Mouse (Mus musculus): ENCODE results near the gene Parg.

Parg gene

GRCm38 (mm10) chr14:32323221-32323620, 121.5 kb downstream of the Parg start:
- Histone ChIP-seq H3K27me3 (ENCODE audit: control insufficient read depth, insufficient read depth, low read length, poor library complexity, severe bottlenecking) (no peaks in the 10 kb centered on the region), H3K36me3 (ENCODE audit: control insufficient read depth, insufficient read depth, low read length, poor library complexity, severe bottlenecking) (no peaks in the 10 kb centered on the region)
- no peak for DNase-seq (ENCODE audit: low read depth, low spot score)

DNA sequence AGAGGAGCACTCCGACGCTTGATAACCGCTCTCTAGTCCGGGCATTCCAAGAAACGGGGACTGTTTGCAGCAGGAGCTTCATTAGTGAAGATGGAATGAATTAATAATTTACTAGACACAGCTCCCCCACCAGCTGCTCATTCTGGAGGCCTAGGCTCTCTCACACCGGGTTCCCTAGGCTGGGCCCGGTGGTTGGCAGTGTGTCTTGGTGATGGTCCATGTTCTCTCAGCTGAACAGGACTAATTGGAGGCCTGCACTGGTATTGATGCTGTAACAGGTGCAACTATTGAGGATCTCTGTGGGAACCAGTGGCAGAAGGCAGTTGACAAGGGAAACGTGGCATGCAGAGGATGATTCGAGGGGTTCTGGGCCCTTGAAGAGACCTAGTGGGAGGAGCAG, 125.6 kb downstream of the Parg start:
- DNase-seq (ENCODE audit: low read depth, low spot score) = no peak
- Histone ChIP-seq H3K36me3 (ENCODE audit: control insufficient read depth, insufficient read depth, low read length, poor library complexity, severe bottlenecking) (no peaks in the 10 kb centered on the region), H3K27me3 (ENCODE audit: control insufficient read depth, insufficient read depth, low read length, poor library complexity, severe bottlenecking) (no peaks in the 10 kb centered on the region)

DNA sequence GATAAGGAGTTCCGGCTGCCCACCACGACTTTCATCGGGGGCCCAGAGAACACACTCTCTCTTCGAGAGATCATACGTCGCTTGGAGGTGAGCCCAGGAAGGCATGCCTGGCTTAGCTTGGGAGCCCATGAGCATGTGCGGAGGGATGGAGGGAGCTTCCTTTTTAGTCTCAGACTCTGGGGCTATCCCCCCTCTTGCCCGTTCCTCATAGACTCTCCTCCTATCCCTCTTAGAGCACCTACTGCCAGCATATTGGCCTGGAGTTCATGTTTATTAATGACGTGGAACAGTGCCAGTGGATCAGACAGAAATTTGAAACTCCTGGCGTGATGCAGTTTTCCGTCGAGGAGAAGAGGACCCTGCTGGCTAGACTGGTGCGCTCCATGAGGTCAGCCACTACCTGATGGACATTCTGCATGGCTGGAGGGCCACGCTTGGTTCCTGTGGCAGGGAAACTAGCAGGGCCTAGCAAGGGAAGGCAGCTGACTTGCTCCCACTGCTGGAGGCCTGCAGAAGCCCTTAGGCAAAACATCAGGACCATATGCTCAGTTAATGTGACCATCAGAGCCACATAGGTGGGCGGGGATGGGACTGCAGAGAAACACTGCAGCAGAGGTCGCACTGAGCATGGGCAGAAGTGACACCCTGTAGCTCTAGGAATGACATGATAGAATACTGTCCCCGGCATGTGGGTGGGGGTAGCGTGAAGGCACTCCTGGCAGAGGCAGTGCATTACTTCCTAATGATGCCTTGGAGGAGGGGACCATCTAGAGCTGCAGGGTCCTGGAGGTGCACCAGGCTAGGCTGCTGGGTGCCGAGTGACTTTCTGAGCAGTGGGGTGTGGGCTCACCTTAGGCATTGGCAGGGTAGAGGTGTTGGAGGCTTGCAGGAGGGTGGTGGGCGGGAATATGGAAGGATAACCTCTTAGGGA, 131.0 kb downstream of the Parg start:
- no peaks in the 10 kb centered on the region for H3K36me3 ChIP-seq (ENCODE audit: control insufficient read depth, insufficient read depth, low read length, poor library complexity, severe bottlenecking)
- no peak for DNase-seq (ENCODE audit: low read depth, low spot score)
- H3K27me3 ChIP-seq (ENCODE audit: control insufficient read depth, insufficient read depth, low read length, poor library complexity, severe bottlenecking) = no peaks in the 10 kb centered on the region

DNA sequence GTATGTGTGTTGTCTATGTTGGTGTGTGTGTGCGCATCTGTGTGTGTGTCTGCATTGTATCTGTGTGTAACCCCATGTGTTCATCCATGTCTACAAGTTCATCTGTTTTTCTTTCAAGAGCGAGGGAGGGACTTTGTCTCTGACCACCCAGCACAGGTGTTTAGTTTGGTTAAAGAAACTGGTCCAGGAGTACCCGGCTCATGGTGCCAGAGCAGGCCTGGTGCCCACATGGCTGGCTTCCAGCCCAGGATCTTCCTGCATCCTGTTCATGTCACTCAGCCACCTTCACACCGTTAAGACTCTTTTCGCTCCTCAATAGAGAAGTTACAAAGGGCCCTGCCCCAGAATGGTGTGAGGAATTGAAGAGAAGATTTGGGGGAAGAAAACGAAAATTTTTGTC, 134.3 kb downstream of the Parg start:
- H3K27me3 ChIP-seq (ENCODE audit: control insufficient read depth, insufficient read depth, low read length, poor library complexity, severe bottlenecking) = no peaks in the 10 kb centered on the region
- H3K36me3 ChIP-seq (ENCODE audit: control insufficient read depth, insufficient read depth, low read length, poor library complexity, severe bottlenecking) = no peaks in the 10 kb centered on the region
- DNase-seq (ENCODE audit: low read depth, low spot score) = no peak

DNA sequence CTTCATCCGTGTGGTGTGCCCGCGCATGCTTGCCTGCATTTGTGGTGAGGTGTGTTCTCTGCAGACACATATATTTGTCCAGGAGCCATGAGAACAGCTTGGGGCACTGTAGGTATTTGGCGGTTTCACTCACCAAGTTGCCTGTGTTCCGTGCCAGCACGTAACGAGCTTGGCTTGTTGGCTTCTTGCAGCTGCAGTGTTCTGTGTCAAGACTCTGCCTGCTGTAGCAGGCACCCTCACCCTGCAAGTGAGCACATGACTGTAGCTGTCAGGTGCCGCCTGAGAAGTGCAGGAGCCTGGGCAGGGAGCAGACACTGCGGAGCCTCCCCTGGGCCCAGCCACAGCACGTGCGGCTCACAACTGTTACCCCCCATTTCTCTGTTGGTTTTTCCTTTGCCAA, 134.8 kb downstream of the Parg start:
- Histone ChIP-seq H3K27me3 (ENCODE audit: control insufficient read depth, insufficient read depth, low read length, poor library complexity, severe bottlenecking) (no peaks in the 10 kb centered on the region), H3K36me3 (ENCODE audit: control insufficient read depth, insufficient read depth, low read length, poor library complexity, severe bottlenecking) (no peaks in the 10 kb centered on the region)
- DNase-seq (ENCODE audit: low read depth, low spot score) = no peak

- no peaks in the 10 kb centered on the region for H3K36me3 ChIP-seq (ENCODE audit: control insufficient read depth, insufficient read depth, low read length, poor library complexity, severe bottlenecking)
- H3K27me3 ChIP-seq (ENCODE audit: control insufficient read depth, insufficient read depth, low read length, poor library complexity, severe bottlenecking) = no peaks in the 10 kb centered on the region
- no peak for DNase-seq (ENCODE audit: low read depth, low spot score)
These were observed 140.1 kb downstream of the Parg start for GRCm38 (mm10) chr14:32341823-32342222.

DNA sequence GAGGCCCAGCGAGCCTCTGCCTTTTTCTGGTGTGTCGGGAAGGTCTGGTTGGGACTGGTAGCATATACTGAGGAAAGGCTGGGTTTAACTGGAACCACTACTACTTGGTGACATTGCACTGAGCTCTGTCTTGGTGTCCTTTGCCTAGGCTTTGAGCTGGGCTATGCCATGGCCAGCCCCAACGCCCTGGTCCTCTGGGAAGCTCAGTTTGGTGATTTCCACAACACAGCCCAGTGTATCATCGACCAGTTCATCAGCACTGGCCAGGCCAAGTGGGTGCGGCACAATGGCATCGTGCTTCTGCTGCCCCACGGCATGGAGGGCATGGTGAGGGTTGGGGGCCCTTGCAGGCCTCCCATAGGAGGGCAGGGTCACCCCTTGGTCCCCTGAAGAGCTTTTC, 142.4 kb downstream of the Parg start:
- Histone ChIP-seq H3K27me3 (ENCODE audit: control insufficient read depth, insufficient read depth, low read length, poor library complexity, severe bottlenecking) (no peaks in the 10 kb centered on the region), H3K36me3 (ENCODE audit: control insufficient read depth, insufficient read depth, low read length, poor library complexity, severe bottlenecking) (no peaks in the 10 kb centered on the region)
- no peak for DNase-seq (ENCODE audit: low read depth, low spot score)

GRCm38 (mm10) chr14:32344694-32345093, 142.9 kb downstream of the Parg start:
- H3K36me3 ChIP-seq (ENCODE audit: control insufficient read depth, insufficient read depth, low read length, poor library complexity, severe bottlenecking) = no peaks in the 10 kb centered on the region
- no peak for DNase-seq (ENCODE audit: low read depth, low spot score)
- H3K27me3 ChIP-seq (ENCODE audit: control insufficient read depth, insufficient read depth, low read length, poor library complexity, severe bottlenecking) = no peaks in the 10 kb centered on the region
